Mouse (Mus musculus) thymus, postnatal 36 days (tissue): ENCODE results near the gene Ppp2r5e.

Source experiments
- DNase-seq, 2 experiments: peaks; one replicate each; pipeline ENCODE4 v3.0.0; 2022; ENCODE audit warnings: mixed read lengths in 2 of 2

The Ppp2r5e gene

GRCm38 (mm10) chr12:75596154-75597002 is at the start of gene Ppp2r5e:
TSS of gene Ppp2r5e (minus strand) at chr12:75596245.
- peak; percentile 98 to 99 for DNase-seq

DNA sequence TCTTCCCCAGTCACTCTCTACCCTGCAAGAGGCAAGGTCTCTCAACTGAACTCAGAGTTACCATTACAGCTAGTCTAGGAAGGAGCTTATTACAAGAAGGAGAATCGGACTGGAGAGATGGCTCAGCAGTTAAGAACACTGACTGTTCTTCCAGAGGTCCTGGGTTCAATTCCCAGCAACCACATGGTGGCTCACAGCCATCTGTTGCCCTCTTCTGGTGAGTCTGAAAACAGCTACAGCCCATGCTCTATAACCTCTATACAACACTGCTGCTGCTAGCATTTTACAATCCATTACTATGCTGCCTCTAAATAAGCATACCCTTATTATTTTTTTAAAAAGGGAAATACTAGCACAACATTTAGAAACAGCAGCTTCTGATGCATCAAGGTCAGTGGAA is 49.7 kb upstream of the Ppp2r5e start:
- no peak for DNase-seq

DNA sequence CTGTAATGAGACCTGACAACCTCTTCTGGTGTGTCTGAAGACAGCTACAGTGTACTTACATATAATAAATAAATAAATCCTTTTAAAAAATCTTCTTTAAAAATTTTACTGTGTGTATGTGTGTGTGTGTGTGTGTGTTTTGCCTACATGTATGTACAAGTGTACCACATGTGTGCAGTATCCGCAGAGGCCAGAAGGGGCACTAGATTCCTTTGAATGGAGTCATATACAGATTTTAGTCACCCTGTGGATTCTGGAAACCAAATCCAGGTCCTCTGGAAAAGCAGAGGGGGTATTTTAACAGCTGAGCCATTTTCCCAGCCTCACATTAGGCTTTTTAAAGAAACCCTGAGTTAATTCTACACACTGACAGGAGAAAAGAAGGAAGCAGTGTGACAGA is 45.7 kb upstream of the Ppp2r5e start:
- DNase-seq: no peak

- DNase-seq: no peak
Observed at GRCm38 (mm10) chr12:75638345-75638744, 42.3 kb upstream of the Ppp2r5e start.

DNA sequence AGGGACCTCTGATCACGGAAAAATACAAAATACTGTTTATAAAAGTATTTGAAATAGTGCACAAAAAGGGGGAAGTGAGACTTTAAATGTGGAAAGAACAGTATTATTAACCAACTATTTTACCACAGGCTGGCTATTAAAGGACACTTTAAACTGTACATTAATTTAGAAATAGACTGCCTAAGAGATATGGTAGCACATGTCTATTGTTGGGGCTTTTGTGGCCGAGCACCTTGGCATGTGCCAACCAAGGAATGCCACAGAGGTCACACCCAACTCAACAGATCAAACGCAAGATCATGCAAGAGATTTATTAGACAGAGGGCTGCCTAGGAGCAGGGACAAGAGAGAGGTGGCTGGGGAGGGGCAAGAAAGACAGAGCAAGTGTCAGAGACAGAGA is 41.1 kb upstream of the Ppp2r5e start:
- DNase-seq: no peak

DNA sequence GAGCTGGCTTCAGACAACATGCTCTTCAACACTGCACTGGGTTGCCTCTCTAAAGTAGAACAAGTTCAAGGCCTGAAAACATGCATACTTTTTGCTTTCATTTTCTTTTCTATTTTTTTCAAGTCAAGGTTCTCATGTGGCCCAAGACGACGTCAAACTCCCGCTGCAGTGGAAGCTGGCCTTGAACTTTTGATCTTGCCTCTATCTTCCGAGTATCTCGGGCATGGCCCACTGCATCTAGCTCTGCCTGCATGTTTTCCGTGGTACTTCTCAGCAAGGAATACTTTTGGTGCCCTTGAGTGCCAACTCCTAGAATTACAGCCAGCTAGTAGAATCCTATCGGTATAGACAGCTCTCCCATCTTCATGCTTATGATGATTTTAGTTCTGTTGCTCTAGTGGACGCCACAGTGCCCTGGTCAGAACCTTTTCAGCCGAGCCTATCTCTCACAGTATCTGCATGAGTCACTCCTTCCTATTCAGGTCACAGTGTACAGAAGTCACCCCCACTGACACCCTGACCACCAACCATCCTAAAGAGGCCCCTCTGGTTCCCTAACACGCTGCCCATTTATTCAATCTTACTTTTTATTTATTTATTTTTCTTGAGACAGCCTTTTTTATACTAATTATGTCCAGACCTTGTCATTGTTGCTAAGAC is 39.9 kb upstream of the Ppp2r5e start:
- DNase-seq: no peak

DNA sequence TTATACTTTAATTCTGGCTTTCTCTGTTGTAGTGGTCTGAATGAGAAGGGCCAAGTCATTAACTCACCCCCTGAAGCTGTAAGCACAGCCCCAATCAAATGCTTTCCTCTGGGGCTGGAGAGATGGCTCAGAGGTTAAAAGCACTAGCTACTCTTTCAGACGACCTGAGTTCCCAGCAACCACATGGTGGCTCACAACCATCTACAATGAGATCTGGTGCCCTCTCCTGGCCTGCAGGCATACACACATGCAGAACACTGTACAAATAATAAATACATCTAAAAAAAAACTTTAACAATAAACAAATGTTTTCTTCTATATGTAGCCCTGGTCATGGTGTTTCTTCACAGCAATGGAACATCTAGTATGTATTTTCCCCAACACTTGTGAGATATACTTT is 33.6 kb upstream of the Ppp2r5e start:
- DNase-seq: no peak

DNA sequence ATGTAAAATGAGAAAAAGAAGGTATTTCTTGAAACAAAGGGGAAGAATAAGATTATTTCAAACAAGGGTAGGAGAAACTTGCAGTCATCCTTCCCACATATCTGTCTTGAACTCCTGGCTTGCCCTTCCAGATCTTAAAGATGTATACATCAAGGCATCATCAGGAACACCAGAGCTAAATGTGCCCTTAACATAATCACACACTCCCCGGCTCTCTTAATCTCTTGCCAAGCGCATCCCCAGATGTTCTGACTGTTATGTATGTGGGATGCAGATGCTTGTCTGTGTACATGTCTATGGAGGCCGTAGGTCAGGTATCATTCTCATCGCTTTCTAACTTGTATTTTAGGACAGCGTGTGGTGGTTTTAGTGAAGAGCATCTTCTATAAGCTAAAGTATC is 27.2 kb upstream of the Ppp2r5e start:
- DNase-seq: no peak

DNA sequence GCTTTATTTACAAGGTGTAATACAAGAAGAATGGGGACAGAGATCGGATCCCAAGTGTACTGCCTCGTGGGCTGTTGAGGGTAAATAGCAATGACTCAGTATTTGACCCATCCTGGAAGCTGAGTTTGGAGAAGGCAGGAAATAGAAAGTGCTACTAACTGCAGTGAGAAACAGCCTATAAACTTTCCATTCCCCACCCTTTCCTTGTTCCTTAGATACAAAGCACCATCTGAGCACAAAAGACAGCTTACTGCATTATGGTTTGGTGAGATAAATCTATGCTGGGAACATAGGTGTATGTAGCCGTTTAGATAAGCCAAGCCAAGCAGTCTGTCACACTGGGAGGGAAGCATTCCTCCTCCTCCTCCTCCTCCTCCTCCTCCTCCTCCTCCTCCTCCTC is 26.8 kb upstream of the Ppp2r5e start:
- DNase-seq: no peak

DNA sequence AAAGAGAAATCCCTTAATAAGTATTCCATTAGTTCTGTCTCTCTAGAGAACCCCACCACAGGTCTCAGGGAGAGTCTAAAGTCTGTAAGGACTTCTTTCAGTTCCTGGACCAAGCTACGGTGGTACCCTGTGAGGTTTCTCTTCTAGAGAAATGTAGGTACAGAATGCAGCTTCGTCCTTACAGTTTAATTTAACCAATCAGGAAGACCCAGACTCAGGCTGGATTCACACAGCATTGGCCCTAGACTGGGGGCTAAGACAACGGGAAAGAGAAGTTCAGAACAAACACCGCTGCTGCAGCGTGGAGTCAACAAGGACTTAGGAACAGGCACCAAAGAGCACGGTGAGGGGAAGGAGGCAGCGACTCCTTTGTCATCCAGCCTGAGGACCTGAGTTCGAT is 20.8 kb upstream of the Ppp2r5e start:
- no peak for DNase-seq

DNA sequence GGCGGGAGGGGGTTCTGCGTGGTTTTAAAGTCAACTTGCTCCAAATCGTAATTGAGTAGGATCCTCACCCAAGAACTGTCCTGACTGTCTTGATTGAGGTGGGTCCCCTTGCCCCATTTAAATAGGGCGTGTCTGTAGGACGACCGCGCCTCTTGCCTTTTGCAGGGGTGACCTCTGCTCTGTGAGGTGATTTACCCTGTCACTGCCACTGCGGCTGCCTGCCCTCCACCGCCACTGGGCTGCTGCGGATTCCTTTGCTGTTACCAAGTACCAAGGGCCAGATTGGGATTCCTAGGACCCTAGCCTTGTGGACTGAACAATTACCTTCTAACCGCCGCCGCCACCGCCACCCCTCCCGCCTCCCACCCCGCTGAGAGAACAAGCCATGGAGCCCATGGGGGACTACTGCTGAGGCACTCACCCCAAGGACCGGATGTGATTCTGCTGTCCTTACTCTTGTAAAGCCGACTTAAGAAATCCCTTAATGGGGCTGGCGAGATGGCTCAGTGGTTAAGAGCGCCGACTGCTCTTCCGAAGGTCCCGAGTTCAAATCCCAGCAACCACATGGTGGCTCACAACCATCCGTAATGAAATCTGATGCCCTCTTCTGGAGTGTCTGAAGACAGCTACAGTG is 20.2 kb upstream of the Ppp2r5e start:
- DNase-seq: peak in 1 of 2 experiments; percentile 10

DNA sequence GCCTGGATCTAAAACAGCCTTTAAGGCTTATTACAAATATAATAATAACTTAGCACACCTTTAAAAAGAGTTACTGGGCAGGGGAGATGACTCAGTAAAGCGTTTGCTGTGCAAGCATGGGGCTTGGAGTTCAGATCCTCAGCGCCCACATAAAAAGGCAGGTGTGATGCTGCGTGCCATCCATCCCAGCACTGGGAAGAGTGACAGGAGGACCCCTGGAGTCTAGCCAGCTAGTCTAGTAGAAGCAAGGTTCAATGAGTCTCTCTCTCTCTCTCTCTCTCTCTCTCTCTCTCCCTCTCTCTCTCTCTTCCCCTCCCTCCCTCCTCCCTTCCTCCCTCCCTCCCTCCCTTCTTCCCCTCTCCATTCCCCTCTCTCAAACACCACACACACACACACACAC is 19.5 kb upstream of the Ppp2r5e start:
- no peak for DNase-seq

- no peak for DNase-seq
Observed at GRCm38 (mm10) chr12:75612711-75613110, 16.7 kb upstream of the Ppp2r5e start.

- DNase-seq: peak in 1 of 2 experiments; percentile 11
Observed at GRCm38 (mm10) chr12:75599490-75599889, 3.4 kb upstream of the Ppp2r5e start.

- no peak for DNase-seq
Observed at GRCm38 (mm10) chr12:75598988-75599387, 2.9 kb upstream of the Ppp2r5e start.

DNA sequence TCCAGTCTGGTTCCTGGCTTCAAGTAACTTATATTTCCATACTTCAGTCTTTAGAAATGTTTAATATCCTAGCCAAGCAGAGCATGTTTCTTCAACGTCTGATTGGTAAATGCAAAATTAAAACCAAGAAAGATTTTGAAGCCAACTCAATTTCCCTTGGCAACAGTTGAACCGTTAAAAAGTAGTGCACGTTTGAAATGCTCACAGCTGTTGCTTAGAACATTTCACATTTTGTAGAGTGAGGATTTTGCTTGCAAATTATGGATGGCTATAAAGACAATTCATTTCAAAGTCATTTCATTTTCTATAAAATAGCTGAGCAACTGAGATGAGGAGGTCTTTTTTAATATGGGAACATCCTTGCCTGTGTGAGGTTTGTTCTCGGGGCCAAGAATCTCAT is 1.7 kb upstream of the Ppp2r5e start:
- no peak for DNase-seq

- DNase-seq: peak in 1 of 2 experiments; percentile 55
Observed at GRCm38 (mm10) chr12:75595291-75596153, 523 bp downstream of the Ppp2r5e start.

DNA sequence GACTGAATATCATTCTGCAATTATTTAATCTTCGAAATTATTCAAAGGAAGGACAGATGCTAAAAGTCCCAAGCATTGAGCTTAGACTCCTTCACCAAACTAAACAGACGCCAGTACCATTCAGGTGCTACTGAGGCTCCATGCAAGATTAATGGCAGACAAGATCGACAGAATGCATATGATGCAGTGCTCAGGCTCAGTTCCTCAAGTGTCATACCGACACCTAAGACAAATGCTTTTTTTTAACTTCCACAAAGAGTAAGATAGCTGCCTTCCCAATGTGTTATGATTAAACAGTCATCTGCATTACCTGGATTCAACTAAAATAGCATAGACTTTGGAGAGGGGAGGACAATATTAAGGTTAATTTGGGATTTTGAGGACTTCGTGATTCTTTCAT is 1.6 kb downstream of the Ppp2r5e start:
- no peak for DNase-seq

GRCm38 (mm10) chr12:75593817-75594216 is 2.2 kb downstream of the Ppp2r5e start:
- DNase-seq: no peak

GRCm38 (mm10) chr12:75587501-75587900 is 8.5 kb downstream of the Ppp2r5e start:
- DNase-seq: no peak

DNA sequence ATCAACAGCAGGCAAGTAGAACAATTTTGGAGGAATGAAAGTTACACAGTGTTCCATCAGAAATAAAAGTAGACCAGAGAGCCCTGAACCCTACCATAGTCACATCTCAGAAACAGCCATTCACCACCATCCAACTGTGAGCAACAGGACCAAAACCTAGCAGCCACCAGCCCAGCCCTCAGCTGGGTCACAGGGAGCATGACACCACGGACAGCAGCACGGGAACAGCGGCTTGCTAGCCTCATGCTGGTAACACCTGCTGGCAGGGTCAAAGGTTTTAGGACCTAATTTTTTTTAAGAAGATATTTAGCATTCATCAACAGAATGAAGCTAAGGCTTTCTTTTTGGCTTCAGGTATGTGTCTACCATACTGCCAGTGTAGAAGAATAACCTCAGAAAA is 12.3 kb downstream of the Ppp2r5e start:
- no peak for DNase-seq

DNA sequence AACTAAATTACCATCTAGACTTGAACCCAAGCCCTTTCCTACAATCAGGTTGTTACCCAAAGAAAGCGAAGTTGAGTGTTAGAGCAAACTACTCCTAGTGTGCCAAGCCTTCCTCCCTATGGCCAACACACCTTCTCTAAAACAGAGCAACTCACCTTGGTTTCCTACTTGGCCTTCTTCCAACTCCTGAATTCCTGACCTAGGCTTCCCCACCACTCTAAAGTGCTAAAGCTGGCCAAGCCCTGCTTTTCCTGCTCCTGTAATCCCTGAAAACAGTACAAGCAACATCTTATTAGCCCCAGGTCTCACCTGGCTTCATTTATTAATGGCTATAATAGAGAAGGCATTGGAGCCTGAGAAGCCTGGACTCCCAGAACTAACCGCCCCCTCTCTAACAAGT is 17.0 kb downstream of the Ppp2r5e start:
- no peak for DNase-seq

- no peak for DNase-seq
Observed at GRCm38 (mm10) chr12:75577255-75577654, 18.8 kb downstream of the Ppp2r5e start.
